In genomic region chr6:101890655-101891054, GRCm38 (mm10) we compare ENCODE assay signal across 17 mouse cellular contexts.
"Had no signal": no experiment of that assay in that cellular context is flagged by ENCODE, and none has a peak within 500 bp of the region (broad histone marks: within the 10 kb centered on the region; RNA-seq: fewer than 3 reads in every experiment).

No protein-coding gene starts in this region.

- DNase-seq: gastrocnemius, adult 2 months; gastrocnemius, postnatal 10 days; gastrocnemius, postnatal 25 days; heart, adult 18-20 months; heart, postnatal 14 days; heart, postnatal 36 days; kidney, adult 11 months; kidney, adult 2 months; kidney, adult 9 months; kidney, postnatal 14 days; kidney, postnatal 36 days; layer of hippocampus, adult 9-11 months; layer of hippocampus, postnatal 36 days; left cerebral cortex, postnatal 4 days had no signal

- ATAC-seq: hindbrain, postnatal 0 days; intestine, embryonic 16.5 days; liver, embryonic 12.5 days had no signal
